Mouse (Mus musculus) E14TG2a.4 (cell line): ENCODE measurements at regions not wholly inside any gene's neighbourhood (a gene's known extent, or its start where the extent isn't known, plus 50 kb on each side); places are given as distances from the start of the nearest gene placed in this dataset.

Experiments used
- CTCF ChIP-seq: conservative IDR thresholded peaks from 2 replicates; pipeline ENCODE4 v1.5.1; 2014; ENCODE audit warnings: low read length
- NANOG ChIP-seq: IDR thresholded peaks from 2 replicates; pipeline ENCODE4 v1.6.1; 2014; ENCODE audit warnings: borderline replicate concordance, low read length, mixed read lengths

- no peak for TF ChIP-seq CTCF
- TF ChIP-seq NANOG, result no peak
Measured at GRCm38 (mm10) chr1:64223779-64224687, 102.0 kb upstream of the Klf7 start.
